Mouse (Mus musculus): ENCODE measurements around the gene Heatr6.

The Heatr6 gene

DNA sequence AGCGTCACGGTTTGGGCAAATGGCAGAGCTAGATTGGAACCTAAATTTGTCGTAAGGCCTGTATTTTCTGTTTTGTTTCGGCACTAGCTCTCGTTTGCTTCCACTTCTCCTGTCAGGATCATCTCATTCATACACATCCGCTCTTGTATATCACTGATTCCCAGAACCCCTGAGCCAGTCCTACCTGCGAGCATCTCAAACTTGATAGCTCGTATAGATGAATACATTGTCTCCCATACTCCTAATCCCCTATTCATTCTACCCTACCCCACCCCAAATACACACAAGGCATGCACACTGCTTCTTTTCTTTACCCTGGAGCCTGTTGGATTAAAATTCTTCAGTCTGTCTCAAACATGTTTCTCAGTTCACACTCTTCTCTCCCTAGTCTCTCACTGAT lies 731 bp downstream of the Heatr6 start:
- DNase-seq, result peak; percentile 66

DNA sequence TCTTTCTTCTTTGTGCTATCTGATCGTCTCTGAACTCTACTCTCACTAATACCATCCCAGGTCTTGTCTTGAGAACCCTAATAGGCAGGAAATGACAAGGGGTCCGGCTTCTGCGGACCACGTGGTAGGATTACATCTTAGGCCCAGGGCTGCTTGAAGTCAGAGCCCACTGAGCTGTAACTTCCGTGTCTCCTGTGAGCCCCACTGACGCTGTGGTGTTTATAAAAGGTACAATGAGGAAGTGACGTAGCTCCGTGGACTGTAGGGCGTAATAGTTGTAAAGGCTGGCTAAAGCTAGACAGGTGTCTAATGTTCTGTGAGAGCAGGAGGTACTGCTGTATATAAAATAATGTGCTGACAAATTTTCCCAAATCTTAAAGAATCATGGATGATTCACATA lies 13.8 kb downstream of the Heatr6 start:
- DNase-seq, result peak; percentile 55

DNA sequence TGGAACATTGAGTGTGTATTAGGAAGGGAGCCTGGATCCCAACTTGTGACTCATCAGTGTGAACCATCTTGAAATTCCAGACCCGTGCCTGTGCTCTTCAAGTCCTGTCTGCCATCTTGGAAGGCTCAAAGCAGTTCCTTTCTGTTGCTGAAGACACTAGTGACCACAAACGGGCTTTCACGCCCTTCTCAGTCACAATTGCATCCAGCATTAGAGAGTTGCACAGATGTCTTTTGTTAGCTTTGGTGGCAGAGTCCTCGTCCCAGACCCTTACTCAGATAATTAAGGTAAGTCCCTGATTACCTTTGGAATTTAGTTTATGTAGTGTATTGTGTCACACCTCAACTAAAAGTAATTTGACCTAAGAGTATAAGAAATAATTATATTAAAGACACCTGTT lies 15.5 kb downstream of the Heatr6 start:
- DNase-seq, result peak; percentile 75

DNA sequence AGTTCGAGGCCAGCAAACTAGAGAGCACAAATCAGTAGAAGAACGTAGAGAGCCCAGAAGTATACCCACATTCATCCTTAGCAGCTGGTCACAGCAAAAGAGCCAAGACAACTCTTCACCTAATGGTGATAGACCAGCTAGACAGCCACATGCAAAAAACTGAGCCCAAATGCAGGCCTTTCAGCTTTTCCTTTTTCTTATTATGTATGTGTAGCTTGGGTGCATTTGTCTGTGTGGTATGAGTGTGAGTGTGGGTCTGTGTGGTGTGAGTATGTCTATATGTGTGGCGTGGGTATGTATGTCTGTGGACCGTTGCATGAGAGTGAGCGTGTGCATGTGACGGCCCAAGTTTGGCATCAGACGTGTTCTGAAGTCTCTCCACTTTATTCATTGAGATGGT lies 17.5 kb downstream of the Heatr6 start:
- peak; percentile 34 for DNase-seq

DNA sequence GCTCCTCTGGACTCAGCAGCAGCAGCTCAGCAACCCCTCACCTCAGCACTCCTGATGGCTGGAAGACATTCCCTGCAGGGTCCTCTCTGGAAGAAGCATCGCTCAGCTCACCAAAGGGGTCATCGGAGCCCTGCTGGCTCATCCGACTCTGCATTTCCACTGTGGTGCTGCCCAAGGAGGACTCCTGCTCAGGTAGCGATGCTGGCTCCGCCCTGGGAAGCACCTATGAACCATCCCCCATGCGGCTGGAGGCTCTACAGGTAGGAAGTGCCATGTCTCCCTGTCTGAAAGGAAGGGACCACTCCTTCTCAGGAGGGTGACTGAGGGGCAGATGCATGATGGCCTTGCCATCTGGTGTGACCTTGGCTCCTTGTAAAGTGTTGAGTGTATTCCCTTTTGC lies 18.8 kb downstream of the Heatr6 start:
- peak; percentile 81 for DNase-seq

DNA sequence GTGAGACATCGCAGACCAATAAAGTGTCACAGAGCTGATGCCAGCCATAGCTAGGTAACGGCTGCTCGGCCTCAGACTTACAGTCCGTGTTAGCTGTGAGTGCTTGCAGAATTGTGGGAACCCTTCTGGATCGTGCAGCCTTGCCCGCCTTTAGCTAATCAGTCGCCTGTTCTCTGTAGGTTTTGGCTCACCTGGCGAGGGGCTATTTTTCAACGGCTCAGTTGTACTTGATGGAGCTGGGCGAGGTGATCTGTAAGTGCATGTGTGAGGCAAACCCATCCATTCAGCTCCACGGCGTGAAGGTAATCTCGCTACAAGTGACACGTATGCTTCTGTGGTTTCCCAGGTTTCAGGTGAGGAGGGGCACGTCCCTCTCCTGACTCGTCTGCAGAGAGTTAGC lies 20.2 kb downstream of the Heatr6 start:
- peak; percentile 85 for DNase-seq

DNA sequence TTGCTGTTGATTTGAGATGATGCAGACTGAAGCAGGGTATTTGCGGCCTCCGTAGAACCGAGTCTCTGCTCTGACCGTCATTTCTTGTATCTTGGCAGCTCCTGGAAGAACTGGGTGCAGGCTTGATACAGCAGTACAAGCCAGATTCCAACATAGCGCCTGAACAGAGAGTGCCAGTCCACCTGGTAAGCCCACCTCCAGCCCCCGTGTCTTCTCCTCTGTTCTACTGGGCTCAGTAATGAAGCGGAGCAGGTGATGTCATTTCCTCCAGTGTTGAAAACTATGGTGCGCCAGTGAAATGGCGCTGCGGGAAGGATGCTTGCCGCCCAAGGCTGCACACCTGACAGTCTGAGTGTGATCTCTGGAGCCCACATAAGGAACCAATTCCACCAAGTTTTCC lies 20.8 kb downstream of the Heatr6 start:
- DNase-seq, result peak; percentile 75

DNA sequence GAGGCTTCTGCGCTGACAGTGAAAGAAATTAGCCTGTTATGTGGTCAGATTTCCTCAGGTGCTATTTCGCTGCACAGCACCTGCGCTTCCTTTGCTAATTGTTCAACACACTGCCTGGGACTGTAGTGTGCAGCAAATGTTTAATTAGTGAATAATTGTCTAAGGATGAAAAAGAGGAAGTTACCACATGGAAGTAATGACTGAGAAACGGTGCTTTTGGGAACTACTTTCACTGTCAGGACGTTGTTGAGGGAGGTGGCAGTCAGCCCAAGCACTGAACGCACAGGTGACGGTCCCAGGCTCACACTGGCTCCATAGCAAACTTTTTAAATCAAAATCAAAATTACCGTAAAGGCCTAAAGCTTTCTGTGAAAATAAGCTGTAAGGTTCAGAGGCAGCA lies 23.3 kb downstream of the Heatr6 start:
- DNase-seq, result no peak

DNA sequence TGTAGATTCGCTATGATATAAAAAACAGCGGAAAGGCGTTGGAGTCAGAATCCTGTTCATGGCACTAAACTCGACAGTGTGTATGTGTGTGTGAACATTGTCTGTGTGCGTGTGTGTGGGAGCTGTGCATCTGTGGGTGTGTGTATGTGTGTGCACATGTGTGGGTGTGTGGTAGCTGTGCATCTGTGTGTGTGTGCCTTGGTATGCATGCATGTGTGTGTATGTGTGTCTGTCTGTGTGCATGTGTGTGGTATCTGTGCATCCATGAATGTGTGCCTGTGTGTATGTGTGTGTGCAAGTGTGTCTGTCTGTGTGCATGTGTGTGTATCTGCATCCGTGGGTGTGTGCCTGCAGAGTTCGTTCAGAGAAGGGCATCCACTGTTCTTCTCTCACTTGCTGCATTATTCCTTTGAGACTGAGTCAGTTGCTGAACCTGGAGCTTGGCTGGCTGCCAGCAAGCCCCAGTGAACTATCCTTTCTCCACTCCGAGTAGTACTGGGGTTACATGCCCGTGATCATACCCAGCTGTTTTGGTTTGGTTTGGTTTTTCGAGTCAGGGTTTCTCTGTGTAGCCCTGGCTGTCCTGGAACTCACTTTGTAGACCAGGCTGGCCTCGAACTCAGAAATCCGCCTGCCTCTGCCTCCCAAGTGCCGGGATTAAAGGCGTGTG lies 30.6 kb downstream of the Heatr6 start:
- DNase-seq, result no peak

DNA sequence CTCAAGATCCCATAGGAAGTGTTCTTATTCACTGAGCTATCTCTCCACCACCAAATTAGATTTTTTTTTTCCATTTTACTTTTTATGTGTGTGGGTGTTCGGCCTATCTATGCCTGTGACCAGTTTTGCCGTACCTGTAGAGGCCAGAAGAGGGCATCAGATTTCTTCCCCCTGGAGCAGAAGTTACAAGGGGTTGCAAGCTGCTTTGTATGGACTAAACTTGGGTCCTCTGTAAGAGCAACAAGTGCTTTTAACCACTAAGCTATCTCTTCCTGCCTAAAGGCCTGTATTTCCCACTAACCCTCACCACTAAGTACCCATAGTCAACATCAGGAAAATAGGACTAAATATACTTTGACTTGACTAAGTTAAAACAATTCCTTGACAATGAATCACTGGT lies 31.2 kb downstream of the Heatr6 start:
- DNase-seq, result no peak

DNA sequence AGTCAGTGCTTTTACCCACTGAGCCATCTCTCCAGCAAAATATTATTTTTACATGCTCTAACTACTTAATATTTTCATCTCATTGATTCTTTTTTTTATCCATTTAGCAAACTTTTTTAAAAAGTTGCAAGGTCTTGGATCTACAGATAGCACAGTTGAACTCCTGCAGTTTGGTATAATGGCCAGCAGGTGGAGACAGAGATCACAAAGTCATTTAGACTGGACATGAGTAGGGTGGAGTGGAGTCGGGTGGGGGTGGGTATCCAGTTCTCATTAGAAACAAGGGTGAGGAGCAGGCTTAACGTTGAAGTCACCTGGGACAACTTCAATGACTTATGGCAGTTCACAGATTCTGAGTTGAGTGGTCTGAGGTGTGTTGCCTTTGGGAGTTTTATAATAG lies 31.9 kb downstream of the Heatr6 start:
- no peak for DNase-seq

DNA sequence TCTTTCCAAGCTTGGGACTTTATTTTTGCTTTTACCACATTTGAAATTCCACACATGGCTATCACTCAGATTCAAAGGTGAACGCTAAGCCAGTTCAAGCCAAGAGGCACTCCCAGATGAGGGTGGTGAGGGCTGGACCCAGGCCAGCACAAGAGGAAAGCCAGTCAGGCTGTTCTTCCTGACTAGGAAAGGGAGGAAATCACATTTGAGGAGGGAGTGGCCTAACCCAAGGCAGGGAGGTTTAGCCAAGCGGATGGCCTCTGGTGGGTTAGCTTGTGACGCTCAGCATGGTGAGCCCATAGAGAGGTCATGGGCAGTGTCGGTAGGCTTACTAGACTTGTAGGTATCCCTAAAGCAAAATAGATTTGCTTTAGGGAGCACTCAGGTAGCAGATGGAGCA lies 33.3 kb downstream of the Heatr6 start:
- DNase-seq, result peak; percentile 96

DNA sequence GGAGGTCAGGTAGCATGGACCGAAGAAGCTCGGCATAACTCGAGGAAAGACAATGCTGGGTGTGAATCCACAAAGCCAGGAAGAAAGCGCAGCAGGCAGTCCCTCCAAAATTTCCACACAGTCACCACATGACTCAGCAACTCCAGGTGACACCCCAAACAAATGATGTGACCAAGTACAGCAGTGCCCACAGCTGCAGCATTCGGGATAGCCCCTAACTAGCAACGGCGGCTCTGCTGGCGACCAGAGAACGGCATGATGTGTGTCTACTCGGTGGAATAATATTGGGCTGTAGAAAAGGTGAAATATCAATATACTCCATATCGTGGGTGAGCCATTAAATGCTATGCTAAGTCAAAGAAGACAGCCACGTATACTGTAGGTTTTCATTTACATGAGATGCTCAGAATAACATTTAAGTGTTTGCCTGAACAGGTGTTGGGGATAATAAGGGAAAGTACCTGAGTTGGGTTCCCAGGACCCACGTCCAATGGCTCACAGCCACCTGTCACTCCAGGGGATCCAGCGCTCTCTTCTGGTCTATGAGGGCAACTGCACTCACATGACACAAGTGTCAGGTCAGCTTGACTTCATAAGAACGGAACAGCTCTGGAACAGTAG lies 34.0 kb downstream of the Heatr6 start:
- no peak for DNase-seq

DNA sequence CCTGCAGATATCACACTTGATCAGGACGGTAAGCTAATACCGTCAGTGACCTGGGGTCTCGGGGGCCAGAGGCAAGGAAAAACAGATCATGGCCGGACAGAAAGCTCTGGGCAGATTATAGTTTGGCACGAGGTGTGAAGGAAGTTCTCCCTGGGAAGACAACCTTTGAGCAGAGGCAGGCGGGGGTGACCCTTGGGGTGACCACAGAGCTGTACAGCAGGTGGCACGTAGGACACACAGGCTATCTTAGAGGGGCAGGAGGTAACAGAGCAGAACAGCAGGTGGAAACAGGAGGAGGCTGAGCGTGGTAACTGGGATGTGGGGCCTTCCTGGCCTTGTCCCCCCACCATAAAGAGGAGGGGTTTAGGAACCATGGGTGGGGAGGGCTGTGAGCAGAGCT lies 34.8 kb downstream of the Heatr6 start:
- no peak for DNase-seq

DNA sequence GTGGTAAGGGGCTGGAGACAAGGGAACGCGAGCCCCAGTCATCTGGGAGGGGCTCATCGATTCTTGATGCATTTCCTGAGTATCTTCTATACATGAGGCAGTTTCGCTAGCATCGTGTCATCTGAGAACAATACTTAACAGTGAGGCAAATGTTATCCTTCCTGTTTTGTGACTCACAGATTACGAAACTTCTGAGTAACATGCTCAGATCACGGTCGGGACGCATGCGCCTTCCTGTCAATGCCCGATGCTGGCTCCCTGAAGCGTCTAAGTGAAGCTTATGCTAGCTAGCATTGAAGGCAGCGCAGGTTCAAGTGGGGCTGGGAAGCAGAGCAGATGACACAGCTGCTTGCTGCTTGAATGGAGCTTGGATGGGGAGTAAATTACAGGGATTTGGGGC lies 35.8 kb downstream of the Heatr6 start:
- peak; percentile 96 for DNase-seq

DNA sequence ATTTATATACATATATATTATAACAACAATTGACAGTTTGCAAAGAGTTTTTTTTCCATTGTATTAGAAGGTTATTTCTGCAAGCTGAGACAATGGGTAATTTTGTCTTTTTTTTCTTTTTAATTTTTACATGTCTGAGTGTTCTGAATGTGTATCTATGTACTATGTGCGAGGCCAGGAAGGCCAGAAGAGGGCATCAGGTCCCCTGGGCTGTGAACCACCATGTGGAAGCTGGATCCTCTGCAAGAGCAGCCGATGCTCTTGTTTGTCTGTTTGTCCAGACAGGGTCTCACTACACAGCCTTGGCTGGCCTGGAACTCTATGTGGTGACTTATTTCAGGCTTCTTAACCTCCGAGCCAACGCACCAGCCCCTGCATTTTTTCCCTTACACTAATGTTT lies 37.6 kb downstream of the Heatr6 start:
- no peak for DNase-seq

DNA sequence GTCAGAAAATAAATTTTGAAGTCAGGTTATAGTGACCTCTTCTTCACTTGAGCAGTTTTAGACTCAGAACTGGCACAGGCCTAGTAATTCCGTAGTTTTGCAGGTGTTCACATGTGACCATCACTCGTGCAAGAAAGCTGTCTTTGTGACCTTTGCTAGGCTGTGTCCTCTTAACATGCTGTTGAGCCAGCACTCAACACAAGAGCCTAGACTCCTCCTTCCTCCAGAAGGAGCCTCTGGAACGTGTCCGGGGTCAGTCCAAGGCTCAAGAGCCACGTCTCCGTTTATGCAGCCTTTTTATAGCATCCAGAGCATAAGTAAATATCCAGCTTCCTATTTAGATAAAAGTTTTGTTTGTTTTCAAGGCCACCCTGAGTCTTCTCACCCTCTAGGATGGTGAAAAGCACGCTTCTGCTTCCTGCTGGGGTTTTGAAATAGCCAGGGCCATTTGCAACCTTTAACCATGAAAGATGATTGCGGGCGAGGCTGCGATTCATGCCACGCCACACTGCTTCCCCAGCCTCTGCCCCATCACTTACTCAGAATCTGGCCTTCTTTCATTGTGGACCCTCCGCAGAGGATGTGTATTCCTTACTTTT lies 38.9 kb downstream of the Heatr6 start:
- DNase-seq, result no peak

DNA sequence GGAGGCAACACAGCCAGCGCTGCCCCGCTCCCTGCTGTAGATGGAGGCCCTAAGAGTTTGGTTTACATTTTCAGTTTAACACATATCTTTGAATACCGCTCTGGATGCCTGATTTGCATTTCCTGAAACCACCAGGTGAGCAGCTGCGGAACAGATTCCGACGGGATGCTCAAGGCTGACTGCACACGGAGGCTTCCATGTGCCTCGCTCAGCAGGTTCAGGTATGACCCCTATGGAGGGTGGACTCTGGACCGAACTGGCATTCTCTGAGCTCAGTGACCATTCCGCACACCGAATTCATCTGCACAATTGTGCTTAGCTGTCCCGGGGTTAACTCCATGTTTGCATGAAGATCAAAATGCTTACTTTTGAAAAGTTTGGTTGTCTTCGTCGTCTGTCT lies 39.8 kb downstream of the Heatr6 start:
- DNase-seq, result no peak

DNA sequence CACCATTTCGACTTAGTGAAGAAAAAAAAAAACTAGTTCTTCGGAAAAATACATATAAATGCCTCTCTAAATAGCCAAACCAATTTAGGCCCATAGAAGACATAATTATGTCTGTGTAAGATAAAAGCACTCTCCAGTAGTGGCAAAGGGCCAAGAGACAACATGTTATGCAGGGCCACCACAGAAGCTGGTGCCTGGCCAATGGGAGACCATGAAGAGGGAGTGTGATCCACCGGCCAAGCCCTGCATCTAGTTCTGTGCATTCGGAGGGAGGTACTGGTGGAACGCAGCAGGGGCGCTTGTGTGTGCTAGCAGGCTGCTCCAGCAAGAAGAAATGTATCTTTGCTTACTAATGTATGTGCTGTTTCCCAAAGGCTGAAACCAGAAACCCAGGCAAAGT lies 42.6 kb downstream of the Heatr6 start:
- DNase-seq, result no peak

DNA sequence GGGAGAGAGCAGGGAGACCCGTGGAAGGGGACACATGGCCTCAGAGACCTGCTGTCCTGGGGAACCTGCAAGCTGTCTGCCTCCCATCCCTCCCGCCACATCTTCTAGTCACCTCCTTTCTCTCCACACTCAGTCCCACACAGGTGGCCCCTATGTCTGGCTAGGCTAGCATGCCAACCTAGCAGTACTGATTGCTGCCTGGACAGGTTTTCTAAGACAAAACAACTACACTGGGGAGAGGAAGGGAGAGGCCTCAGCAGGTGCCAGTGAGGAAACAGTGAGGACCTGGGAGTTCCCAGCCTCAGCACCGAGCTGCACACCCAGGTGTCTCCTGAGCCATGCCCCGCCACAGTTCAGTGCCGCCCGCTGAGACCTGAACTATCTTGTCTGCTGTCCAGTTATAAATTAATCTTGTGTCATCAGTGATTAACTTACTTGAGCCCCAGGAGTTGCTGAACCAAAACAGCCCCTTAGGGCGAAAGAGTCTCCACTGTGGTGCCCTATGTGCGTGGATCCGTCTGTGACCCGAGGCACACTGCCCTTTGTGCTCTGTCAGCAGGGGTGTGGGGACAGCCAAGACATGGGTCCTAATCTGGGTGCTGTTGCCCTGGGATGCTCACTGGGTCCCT lies 43.6 kb downstream of the Heatr6 start:
- DNase-seq, result no peak

DNA sequence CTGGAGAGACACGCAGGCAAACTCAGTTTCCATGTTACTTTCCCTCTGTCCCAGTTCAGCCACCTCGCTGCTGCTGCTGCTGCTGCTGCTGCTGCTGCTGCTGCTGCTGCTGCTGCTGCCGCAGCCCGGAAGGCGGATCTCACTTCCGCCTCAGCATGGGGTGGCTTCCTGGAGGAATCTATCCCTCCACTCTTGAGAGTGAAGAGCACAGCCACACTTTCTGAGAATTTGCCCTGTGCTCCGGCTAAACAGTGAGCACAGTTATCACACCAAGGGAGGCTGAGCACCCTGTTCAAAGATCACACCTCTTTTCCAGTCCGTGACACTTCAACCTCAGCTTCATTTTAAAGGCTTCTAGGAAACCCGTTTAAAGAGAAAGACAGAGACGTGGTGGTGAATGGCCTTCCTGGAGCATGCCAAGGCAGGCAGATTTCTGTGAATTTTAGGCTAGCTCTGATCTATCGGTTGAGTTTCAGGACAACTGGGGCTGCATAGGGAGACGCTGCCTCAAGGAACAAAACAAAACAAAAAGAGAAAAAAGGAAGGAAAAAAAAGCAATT lies 46.5 kb downstream of the Heatr6 start:
- DNase-seq, result no peak

DNA sequence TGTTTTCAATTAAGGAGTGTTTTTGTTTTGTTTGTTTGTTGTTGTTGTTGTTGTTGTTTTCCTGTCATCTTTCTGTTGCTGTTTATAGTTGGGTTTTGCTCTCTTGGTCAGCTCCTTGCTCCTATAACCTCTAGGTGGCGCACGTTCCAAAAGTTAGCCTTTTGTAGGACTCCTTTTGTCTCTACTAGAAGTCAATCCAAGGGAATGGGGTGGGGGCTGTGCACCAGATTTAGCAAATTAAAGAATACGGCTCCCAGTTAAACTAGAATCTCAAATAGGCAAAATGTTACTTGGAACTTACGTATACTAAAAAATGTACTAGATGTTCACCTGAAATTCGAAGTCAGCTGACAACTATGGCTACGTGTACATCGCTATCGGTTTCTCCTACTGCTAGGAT lies 48.7 kb downstream of the Heatr6 start:
- DNase-seq, result no peak

DNA sequence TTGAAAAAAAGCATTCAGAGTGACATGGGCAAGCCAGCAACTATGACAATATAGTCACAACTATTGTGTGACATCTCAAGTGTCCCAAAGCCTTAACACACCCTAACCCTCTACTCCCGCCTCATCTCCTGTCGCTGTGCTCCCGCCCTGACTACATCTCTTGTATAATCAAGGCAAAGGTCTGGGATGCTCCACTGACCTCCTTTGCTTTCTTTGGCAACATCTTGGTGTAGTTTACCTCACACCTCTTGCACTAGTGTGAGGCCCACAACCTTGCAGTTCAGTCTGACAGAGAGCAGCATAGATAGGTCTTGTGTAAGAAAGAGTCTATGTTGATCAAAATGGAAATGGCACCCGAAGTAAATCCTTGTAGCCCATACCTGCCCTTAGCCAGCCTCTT lies 49.1 kb downstream of the Heatr6 start:
- no peak for DNase-seq

DNA sequence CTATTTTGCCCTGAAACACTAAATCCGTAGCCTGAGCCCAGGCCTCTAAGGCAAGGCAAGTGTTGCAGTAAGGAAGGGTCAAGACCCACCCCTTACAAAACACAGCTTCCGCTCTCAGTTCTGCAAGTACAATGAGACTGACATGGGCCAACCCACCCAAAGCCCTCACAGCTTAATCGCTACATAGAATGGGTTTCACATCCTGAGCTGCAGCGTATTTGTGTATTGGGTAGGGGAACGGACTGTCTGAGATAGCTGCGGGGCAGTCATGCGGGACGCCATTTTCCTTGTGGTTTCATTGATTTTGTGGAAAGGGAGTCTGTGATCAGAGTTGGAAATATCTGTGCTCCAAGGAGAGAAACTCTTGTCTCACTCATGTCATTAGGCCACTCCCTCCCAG lies 56.9 kb downstream of the Heatr6 start:
- no peak for DNase-seq
